Mouse (Mus musculus) midbrain, embryonic 11.5 days (tissue): ENCODE data around the gene Sirpa. TPM values are rescaled to one million over a fixed set of nuclear protein-coding genes. Genes with fewer than 3 reads are reported as not detected.

ENCODE experiments used
- ATAC-seq: fragments of 200-750 bp; cut with Nextera tagmentation; 2 replicates; pipeline ENCODE4 v1.8.0; 2017; ENCODE audit warnings: moderate TSS enrichment, moderate library complexity; ENCODE audit not compliant: low FRiP score
- DNase-seq: peaks from one replicate; pipeline ENCODE4 v3.0.0; 2015; ENCODE audit warnings: low spot score; ENCODE audit errors: missing footprints
- H3K27ac ChIP-seq: fragments of 300-500 bp; sonication (generic); 2 replicates; pipeline ENCODE4 v1.5.1; 2014; ENCODE audit warnings: low read depth, low read length
- H3K27me3 ChIP-seq: fragments of 300-500 bp; sonication (generic); 2 replicates; pipeline ENCODE4 v1.6.1; 2014; ENCODE audit warnings: mild to moderate bottlenecking, low read length, moderate library complexity, mixed read lengths; ENCODE audit not compliant: control insufficient read depth, insufficient read depth
- H3K36me3 ChIP-seq: fragments of 300-500 bp; sonication (generic); 2 replicates; pipeline ENCODE4 v1.6.1; 2014; ENCODE audit warnings: mild to moderate bottlenecking, low read length, moderate library complexity, mixed read lengths; ENCODE audit not compliant: control insufficient read depth, insufficient read depth
- H3K4me1 ChIP-seq: fragments of 300-500 bp; sonication (generic); 2 replicates; pipeline ENCODE4 v1.6.1; 2014; ENCODE audit warnings: low read length; ENCODE audit not compliant: control insufficient read depth, insufficient read depth
- H3K4me2 ChIP-seq: fragments of 300-500 bp; sonication (generic); 2 replicates; pipeline ENCODE4 v1.6.1; 2014; ENCODE audit warnings: mild to moderate bottlenecking, moderate library complexity
- H3K4me3 ChIP-seq: fragments of 300-500 bp; sonication (generic); 2 replicates; pipeline ENCODE4 v1.5.1; 2014; ENCODE audit warnings: low read depth, low read length
- H3K9ac ChIP-seq: fragments of 300-500 bp; sonication (generic); 2 replicates; pipeline ENCODE4 v1.6.1; 2014; ENCODE audit warnings: low read length
- H3K9me3 ChIP-seq: fragments of 300-500 bp; sonication (generic); 2 replicates; pipeline ENCODE4 v1.6.1; 2016; ENCODE audit warnings: low read length; ENCODE audit not compliant: control insufficient read depth
- WGBS: fragments of 180-500 bp; shearing (Covaris S2); extraction: QIAGEN DNeasy Blood & Tissue Kit; methylation state at CpG from one replicate; pipeline ENCODE4 v1.1.7; 2014; 5-methylcytosine and 5-hydroxymethylcytosine counted together
- polyA plus RNA-seq: library from polyadenylated mRNA; unstranded; fragments of >200 nt; fragmentation: Nextera tagmentation; extraction: Ambion mirVana; gene quantifications from 2 replicates; pipeline ENCODE4 v1.2.1, GENCODE M21; 2014

Sirpa gene
- polyA plus RNA-seq, 1 experiment from 2014 or later = 17.9 TPM

DNA sequence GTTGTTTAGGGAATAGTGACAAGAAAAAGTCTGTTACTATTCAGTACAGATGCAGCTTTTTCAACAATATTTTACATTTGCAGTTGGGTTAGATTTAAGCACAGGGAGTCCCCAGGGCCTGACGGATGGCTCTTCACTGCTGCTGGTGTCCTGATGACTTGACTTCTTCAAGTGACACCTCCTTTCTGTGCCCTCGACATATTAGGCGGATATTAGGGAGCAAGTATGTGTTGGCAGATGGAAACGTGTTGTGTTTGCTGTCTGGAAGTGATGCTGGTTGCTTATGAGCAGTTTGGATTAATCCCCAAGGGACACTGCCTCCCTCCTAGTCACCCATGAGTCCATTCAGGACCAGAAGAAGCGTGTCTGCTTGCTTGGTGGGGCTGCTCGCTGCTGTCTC lies 21.3 kb downstream of the Sirpa start:
- 90% methylated on average over 6 of the region's 6 CpGs for WGBS
- H3K27ac ChIP-seq = no peak overlapping the region
- no peaks in the 10 kb centered on the region for H3K36me3 ChIP-seq
- H3K4me3 ChIP-seq = no peak overlapping the region
- H3K4me2 ChIP-seq = no peak overlapping the region
- H3K27me3 ChIP-seq = no peaks in the 10 kb centered on the region
- DNase-seq (peak; percentile 64), ATAC-seq (no peak)
- H3K9me3 ChIP-seq = no peaks in the 10 kb centered on the region
- no peak overlapping the region for H3K9ac ChIP-seq
- H3K4me1 ChIP-seq = no peaks in the 10 kb centered on the region

DNA sequence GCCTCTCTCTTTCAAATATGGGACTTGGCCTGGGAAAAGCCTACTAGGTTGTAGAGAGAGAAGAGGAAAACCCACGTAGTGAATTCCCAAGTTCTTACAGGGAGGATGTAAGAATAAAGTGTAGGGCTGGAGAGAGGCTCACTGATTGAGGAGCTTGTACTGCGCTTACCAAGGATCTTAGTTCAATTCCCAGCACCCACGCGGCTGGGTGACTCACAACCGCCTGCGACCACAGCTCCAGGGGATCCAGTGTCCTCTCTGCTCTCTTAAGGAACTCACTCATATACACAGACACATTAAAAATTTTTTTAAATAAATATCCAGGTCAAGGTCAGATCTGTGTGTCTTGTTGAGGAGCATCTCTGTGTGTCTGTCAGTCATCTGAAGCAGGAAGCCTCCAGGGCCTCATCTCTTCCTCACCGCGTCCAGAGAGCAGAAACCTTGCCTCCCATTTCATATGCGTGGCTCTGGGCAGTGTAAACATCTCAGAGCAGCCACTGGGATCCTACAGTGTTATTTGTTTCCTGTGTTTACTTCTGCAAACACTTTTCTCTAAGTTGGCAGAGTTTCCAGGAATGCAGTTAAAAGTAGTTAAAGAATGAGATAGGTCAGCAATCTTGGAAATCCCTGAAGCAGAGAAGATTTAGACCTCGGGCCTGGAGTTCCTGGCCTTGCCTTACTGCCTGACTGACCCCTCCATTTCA lies 22.0 kb downstream of the Sirpa start:
- ATAC-seq (no peak), DNase-seq (peak; percentile 60)
- 91% methylated on average over 10 of the region's 10 CpGs for WGBS
- no peak overlapping the region for H3K27ac ChIP-seq
- H3K4me1 ChIP-seq = no peaks in the 10 kb centered on the region
- no peaks in the 10 kb centered on the region for H3K36me3 ChIP-seq
- H3K9me3 ChIP-seq = no peaks in the 10 kb centered on the region
- H3K27me3 ChIP-seq = no peaks in the 10 kb centered on the region
- no peak overlapping the region for H3K4me3 ChIP-seq
- no peak overlapping the region for H3K9ac ChIP-seq
- no peak overlapping the region for H3K4me2 ChIP-seq

DNA sequence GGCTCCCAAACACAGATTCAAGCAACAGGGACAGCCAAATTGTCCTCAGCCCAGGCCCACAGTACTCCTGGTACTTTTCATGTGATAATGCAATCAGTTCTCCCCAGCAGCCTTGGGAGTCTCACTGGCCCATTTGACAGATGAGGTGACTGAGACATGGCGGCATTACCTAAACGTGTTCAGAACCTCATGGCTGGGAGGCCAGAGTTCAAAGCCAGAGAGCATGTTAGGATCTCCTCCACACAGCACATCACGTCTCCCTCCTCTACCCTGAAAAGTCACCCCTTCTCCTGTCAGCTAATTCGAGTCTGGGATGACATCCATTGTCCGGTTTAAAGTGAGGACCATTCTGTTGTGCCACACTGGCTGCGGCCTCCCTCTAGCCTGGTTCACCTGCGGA lies 27.5 kb downstream of the Sirpa start:
- 83% methylated on average over 7 of the region's 7 CpGs for WGBS
- Histone ChIP-seq H3K9me3 (no peaks in the 10 kb centered on the region), H3K4me2 (no peak overlapping the region), H3K36me3 (no peaks in the 10 kb centered on the region), H3K4me1 (no peaks in the 10 kb centered on the region), H3K9ac (no peak overlapping the region), H3K27me3 (no peaks in the 10 kb centered on the region), H3K4me3 (no peak overlapping the region), H3K27ac (no peak overlapping the region)
- peak; percentile 67 for DNase-seq
- no peak for ATAC-seq

DNA sequence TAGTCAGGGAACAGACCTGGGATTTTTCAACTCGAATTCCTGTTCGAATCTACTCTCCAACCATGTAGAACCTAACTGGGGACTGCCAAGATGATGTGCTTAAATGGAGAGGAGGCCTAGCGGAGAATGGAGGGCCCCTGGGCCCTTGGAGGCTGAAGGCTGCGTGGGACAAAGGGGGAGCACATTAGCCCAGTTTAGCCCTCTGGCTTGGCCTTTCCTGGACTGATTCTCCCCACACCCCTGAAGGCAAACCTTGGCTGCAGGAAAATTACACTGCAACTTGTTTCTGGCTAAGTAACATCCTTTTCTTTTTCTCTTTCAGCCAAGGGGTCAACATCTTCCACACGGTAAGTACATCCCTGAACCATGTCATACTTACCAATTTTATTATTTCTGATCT lies 28.2 kb downstream of the Sirpa start:
- Histone ChIP-seq H3K36me3 (no peaks in the 10 kb centered on the region), H3K27ac (no peak overlapping the region), H3K4me1 (no peaks in the 10 kb centered on the region), H3K4me3 (no peak overlapping the region), H3K9ac (no peak overlapping the region), H3K4me2 (no peak overlapping the region), H3K27me3 (no peaks in the 10 kb centered on the region), H3K9me3 (no peaks in the 10 kb centered on the region)
- 92% methylated on average over 5 of the region's 5 CpGs for WGBS
- DNase-seq (peak; percentile 57), ATAC-seq (no peak)

DNA sequence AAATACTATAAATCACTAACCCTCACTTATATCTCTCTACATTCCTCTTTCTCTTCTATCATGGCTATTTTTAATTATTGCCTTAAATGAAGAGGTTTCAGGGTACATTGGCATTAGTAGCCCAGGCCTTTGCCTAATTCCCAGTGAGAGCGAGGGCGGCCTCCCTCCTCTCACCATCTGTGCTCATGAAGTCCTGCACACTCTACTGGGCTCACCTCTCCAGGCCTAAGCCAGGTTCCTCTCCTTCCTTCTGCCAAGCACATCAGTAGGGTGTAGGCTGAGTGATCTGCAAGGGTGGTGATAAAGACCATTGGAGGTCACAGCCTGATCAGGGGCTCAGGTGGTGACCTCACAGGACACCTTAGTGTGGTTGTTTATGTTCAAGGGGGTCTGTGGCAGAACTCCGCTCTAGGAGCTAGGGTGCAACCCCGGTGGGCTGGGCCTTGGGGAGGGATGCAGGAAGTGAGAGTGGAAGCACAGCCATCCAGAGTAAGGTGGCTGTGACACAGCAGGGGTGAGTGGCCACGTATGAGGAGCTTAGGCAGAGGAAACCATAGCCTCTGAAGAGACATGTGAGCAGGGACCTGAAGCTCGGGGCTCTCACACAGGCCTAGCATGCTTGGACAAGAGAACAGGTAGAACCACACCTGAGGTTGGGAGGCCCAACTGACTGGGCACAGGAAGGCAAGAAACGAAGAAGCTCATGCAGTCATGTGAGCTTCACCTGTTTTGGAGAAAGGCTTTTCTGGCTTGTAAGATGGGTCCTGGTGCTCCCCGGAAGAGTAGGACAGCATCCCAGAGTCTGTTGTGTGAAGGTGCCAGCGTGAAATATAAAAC lies 29.2 kb downstream of the Sirpa start:
- DNase-seq (peak; percentile 64), ATAC-seq (no peak)
- Histone ChIP-seq H3K27me3 (no peaks in the 10 kb centered on the region), H3K9ac (no peak overlapping the region), H3K27ac (no peak overlapping the region), H3K4me2 (no peak overlapping the region), H3K36me3 (no peaks in the 10 kb centered on the region), H3K4me1 (no peaks in the 10 kb centered on the region), H3K9me3 (no peaks in the 10 kb centered on the region), H3K4me3 (no peak overlapping the region)
- 86% methylated on average over 9 of the region's 9 CpGs for WGBS

DNA sequence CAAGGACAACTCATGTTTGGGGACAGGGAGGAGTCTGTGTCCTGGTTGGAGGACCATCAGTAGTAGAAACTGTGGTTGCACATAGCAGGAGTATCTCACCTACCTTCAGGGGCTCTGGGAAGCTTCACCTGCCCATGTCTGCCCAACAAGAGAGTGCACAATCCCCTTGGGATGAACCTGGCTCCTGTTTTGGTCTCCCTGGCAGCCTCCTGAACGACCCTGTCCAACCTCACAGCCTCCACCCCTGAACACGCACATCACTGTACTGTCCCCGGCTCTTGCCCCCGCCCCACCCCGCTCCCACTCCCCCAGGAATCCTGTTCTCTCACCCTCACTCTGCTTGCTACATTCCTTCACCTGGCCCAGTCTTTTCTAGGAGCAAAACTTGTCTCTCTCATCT lies 30.3 kb downstream of the Sirpa start:
- 89% methylated on average over 5 of the region's 5 CpGs for WGBS
- no peak overlapping the region for H3K9ac ChIP-seq
- no peak overlapping the region for H3K4me2 ChIP-seq
- DNase-seq (no peak), ATAC-seq (no peak)
- no peaks in the 10 kb centered on the region for H3K9me3 ChIP-seq
- H3K36me3 ChIP-seq = no peaks in the 10 kb centered on the region
- no peaks in the 10 kb centered on the region for H3K27me3 ChIP-seq
- H3K4me3 ChIP-seq = no peak overlapping the region
- no peaks in the 10 kb centered on the region for H3K4me1 ChIP-seq
- H3K27ac ChIP-seq = no peak overlapping the region

DNA sequence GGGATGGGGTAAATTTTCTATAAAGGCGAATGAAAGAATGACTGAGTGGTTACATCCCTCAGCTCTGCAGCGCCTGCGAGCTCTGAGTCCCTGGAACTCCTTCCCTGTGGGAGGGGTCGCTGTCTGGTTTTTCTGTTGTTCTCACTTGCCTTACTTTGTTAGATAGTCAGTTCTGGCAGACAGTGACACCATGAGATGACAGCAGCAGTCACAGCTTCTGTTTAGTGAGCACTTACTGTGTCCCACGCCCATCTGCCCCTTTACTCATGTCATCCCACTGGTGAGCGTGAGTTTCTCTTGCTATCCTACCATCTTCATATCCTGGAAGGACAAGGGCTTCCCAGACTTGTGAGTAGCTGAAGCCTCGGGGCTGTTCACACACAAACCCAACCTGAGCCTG lies 31.1 kb downstream of the Sirpa start:
- Histone ChIP-seq H3K4me1 (no peaks in the 10 kb centered on the region), H3K36me3 (no peaks in the 10 kb centered on the region), H3K9me3 (no peaks in the 10 kb centered on the region), H3K9ac (no peak overlapping the region), H3K27ac (no peak overlapping the region), H3K4me2 (no peak overlapping the region), H3K4me3 (no peak overlapping the region), H3K27me3 (no peaks in the 10 kb centered on the region)
- WGBS = 89% methylated on average over 7 of the region's 7 CpGs
- DNase-seq (no peak), ATAC-seq (no peak)

DNA sequence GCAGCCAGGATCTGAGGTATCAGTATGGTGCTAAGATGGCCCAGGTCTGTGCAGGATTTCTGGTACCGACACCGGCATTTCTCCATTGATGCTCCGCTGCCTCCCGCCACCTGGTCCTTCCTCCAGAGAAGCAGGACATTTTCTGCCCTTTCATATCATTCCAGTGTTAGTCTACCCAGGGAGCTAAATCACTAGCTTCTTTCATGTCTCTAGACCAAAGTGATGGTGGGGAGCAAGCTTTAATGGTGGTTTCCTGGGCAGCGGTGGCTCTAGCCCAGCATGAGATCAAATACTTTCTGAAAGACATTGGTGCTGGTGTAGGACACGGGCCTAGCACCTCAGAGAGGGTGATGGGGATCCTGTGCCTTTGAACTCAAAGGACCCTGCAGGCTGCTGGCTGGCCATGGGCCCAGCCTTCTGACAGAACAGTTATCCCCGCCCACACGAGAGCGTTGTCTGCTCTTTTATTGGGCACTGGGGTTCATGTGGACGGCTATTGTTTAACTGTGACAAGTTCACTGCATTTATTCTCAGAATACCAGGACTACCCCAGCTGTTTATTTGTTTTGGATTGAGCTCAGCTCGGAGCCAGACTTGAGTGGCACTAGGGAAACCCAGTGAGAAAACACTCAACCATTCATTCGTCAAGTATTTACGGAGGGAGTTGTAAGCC lies 31.7 kb downstream of the Sirpa start:
- H3K4me2 ChIP-seq = no peak overlapping the region
- H3K36me3 ChIP-seq = no peaks in the 10 kb centered on the region
- DNase-seq (no peak), ATAC-seq (no peak)
- no peaks in the 10 kb centered on the region for H3K27me3 ChIP-seq
- 74% methylated on average over 13 of the region's 13 CpGs for WGBS
- H3K4me1 ChIP-seq = no peaks in the 10 kb centered on the region
- no peaks in the 10 kb centered on the region for H3K9me3 ChIP-seq
- H3K27ac ChIP-seq = no peak overlapping the region
- no peak overlapping the region for H3K9ac ChIP-seq
- H3K4me3 ChIP-seq = no peak overlapping the region

DNA sequence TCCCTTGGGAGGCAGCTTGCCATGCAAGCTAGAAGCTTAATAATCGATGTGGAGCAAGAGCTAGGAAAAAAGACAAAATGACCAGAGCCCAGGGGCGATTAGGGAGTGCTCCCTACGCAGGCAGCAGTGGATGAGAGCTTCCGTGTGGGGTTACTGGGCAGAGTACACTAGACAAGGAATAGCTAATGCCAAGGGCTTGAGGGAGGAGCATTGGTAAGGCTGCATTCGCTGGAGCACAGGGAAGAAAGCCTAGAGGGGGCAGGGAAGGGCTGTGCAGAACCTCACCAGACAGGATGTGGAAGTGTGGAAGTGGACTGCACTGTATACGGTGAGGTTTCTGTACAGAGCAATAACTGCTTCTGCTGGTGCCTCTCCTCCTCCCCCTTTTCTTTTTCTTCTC lies 32.3 kb downstream of the Sirpa start:
- WGBS = 78% methylated on average over 6 of the region's 6 CpGs
- no peak overlapping the region for H3K4me3 ChIP-seq
- no peaks in the 10 kb centered on the region; the same call in 1 of the 2 replicates for H3K36me3 ChIP-seq
- DNase-seq = no peak
- no peak overlapping the region for H3K9ac ChIP-seq
- no peak overlapping the region for H3K27ac ChIP-seq
- H3K27me3 ChIP-seq = no peaks in the 10 kb centered on the region
- no peaks in the 10 kb centered on the region for H3K9me3 ChIP-seq
- no peak for ATAC-seq
- no peak overlapping the region for H3K4me2 ChIP-seq
- H3K4me1 ChIP-seq = no peaks in the 10 kb centered on the region
